Mouse (Mus musculus): Measurements from ENCODE around the gene BC049352. TPM values are rescaled to one million over a fixed set of nuclear protein-coding genes. Genes with fewer than 3 reads are reported as not detected.

Gene BC049352
- polyA plus RNA-seq (2021; fragmentation: Nextera tagmentation) = 1.3 and 1.4 TPM in 2 replicates
- long read RNA-seq, experiment 1, partial matches to known transcripts = 0 of 3 reads
- long read RNA-seq, experiment 1, other reads (novel, unspliced or antisense) = 1 of 3 reads
- long read RNA-seq, experiment 2, partial matches to known transcripts = 0 of 1 reads
- long read RNA-seq, experiment 2, other reads (novel, unspliced or antisense) = 1 of 1 reads

DNA sequence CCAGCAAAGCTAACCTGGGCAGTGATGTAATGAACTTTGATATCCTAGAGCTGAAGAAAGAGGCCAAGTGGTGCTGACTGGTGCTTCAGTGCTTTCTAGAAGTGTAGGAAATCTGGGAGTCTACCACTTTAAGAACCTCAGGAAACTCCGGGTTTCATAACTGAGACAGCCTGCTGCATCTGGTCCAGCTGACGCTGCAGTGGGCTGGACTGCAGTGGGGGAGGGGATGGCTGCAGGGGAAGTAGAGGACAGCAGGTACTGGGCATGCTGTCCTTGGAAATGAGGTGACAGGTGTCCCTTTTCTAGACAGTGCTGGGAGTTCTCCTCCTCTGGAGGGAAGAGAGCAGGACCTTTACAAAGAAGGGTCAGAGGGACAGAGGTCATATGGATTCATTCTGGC lies at the start of gene BC049352:
Gene BC049352, plus strand, starts transcription at position 238 of the 400 bp plus-strand sequence.

DNA sequence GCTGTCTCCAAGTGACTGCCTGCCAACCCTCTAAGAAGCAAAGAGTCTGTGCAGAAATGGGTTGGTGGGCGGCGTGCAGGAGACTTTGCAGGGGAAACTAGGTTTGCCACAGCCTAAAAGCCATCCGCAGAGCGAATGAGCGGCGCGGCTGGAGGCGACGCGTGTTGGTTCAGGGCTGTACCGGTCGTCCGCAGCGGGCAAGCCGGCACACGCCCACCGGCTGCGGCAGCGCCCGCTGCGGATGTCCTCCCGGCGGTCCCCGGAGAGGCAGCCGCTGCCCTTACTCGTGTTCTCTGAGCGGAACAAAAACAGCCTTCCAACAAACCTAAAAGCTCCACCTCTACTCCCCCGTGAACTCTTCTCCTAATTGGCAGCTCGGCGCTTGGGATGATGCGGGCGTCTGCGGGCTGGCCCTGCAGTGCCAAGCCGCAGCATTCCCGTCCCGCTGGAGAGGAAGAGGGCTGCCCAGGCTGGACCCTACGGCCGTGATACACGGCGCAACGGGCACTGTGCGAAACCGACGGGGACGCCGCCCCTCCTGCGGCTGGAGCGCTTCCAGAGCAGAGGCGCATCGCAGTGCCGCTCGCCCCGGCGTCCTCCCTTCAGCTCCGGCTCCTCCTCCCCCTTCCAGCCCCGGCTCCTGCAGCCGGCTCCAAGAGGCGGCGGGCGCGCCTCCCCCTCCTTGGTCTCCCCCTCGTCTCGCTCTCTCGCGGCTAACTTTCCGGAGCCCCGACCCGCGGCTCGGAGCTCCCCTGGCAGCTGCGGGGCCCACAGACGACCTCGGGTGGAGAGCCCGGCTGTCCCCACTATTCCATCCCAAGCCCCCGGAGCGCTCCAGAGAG lies 43.4 kb upstream of the BC049352 start, which contains the start of gene Scn4b:
Gene Scn4b, plus strand, starts transcription at position 205 of the 842 bp plus-strand sequence.

DNA sequence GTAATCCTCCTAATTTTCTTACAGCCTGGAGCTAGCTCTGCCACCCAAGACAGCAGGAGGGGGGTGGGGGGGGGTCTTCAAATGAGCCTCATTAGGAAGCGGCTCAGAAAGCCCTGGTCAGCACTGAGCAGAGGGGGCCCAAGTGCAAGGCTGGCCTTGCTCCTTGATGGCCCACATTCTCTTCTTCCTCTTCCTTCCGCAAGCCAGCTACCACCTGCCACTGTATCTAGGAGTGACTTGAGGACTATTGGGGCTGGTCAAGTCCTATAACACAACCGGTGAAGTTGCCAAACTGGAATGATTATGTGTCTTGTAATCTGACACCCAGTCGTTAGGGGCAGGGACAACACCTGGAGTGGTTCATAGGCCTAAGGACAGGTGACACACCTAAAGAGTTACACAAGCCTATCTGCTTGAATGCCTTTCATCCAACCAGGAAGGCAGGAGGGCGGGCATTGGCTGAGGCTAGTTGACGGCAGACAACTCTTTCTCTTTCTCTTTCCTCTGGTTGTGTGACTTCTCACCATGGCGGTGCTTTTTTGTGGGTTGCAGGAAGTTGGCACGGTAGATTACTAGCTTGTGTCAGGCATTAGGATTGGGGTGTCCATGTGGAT lies 22.1 kb downstream of the BC049352 start, which contains the start of gene Tmprss4:
Gene Tmprss4, minus strand, starts transcription at position 296 of the 614 bp plus-strand sequence.

DNA sequence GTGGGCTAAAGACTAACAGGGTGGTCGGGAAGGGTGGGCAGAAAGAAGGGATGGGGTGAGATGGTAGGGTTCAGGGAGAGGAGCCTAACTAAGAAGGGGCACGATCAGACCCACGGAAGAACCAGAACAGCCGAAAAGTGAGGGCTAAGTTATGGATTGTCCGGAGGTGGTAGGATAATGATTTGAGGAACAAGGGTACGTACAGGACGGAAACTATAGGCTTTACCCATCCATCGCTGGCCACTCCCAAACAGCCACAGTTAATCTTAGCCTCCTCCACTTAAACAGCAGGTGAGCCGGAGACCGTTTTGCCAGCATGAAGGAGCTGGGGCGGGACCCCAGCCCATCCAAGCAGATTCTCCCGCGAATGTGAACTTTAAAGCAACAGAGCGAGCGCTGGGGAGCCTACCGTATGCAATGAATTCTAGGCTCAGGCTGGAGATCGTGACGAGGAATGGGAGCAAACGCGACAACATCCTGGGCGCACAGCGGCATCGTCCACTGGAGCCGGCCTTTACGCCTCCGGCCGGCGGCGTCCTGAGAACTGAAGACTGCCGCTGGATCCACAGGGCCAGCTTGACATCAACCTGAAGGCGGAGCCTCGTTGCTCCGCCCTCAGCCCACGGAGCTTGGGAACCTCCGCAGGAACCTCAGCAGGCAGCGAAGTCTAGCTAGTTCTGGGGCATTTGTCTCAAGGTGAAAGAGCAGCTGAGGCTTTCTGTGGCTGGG lies 87.0 kb downstream of the BC049352 start, which contains the start of gene Il10ra:
Gene Il10ra, minus strand, starts transcription at position 553 of the 729 bp plus-strand sequence.

Other genes starting within 250 kb of the BC049352 start
- gene Ube4a, start 216.4 kb upstream of the BC049352 start, polyA plus RNA-seq (2021; fragmentation: Nextera tagmentation) = 25.5 and 41.4 TPM in 2 replicates
- not detected in 2 replicates for gene Cd3g, start 201.6 kb upstream of the BC049352 start, polyA plus RNA-seq (2021; fragmentation: Nextera tagmentation)
- gene Cd3d, start 200.2 kb upstream of the BC049352 start, polyA plus RNA-seq (2021; fragmentation: Nextera tagmentation) = 0.06 TPM in 1 of 2 replicates, not detected in the other
- 0.06 TPM in 1 of 2 replicates, not detected in the other for gene Cd3e, start 172.4 kb upstream of the BC049352 start, polyA plus RNA-seq (2021; fragmentation: Nextera tagmentation)
- 0.72 and 1.3 TPM in 2 replicates for gene Mpzl2, start 142.2 kb upstream of the BC049352 start, polyA plus RNA-seq (2021; fragmentation: Nextera tagmentation)
- 1.1 and 1.4 TPM in 2 replicates for gene Mpzl3, start 126.8 kb upstream of the BC049352 start, polyA plus RNA-seq (2021; fragmentation: Nextera tagmentation)
- 0.54 and 1.0 TPM in 2 replicates for gene Jaml, start 102.8 kb upstream of the BC049352 start, polyA plus RNA-seq (2021; fragmentation: Nextera tagmentation)
- gene Scn2b, start 64.2 kb upstream of the BC049352 start, polyA plus RNA-seq (2021; fragmentation: Nextera tagmentation) = 258 and 466 TPM in 2 replicates
- gene Scn4b, start 43.6 kb upstream of the BC049352 start, polyA plus RNA-seq (2021; fragmentation: Nextera tagmentation) = 24.4 and 33.1 TPM in 2 replicates
- 0.10 TPM in 1 of 2 replicates, not detected in the other for gene Tmprss4, start 22.1 kb downstream of the BC049352 start, polyA plus RNA-seq (2021; fragmentation: Nextera tagmentation)
- gene Il10ra, start 87.1 kb downstream of the BC049352 start, polyA plus RNA-seq (2021; fragmentation: Nextera tagmentation) = 2.0 and 2.4 TPM in 2 replicates
- not detected in 2 replicates for gene Tmprss13, start 137.1 kb downstream of the BC049352 start, polyA plus RNA-seq (2021; fragmentation: Nextera tagmentation)
- gene Fxyd6, start 188.2 kb downstream of the BC049352 start, polyA plus RNA-seq (2021; fragmentation: Nextera tagmentation) = 138 and 147 TPM in 2 replicates
- gene Fxyd2, start 217.7 kb downstream of the BC049352 start, polyA plus RNA-seq (2021; fragmentation: Nextera tagmentation) = 17.4 and 18.2 TPM in 2 replicates
- 5.8 and 6.6 TPM in 2 replicates for gene Dscaml1, start 244.6 kb downstream of the BC049352 start, polyA plus RNA-seq (2021; fragmentation: Nextera tagmentation)

All from left cerebral cortex, adult 6 months (tissue).